Mouse (Mus musculus) CH12.LX (cell line): Measurements from ENCODE around the gene Scel. TPM values are rescaled to one million over a fixed set of nuclear protein-coding genes. Genes with fewer than 3 reads are reported as not detected.

ENCODE experiments used
- DNase-seq: peaks from one replicate; pipeline ENCODE4 v3.0.0-alpha.2; 2013; ENCODE audit errors: extremely low read depth
- H3K27ac ChIP-seq: 2 replicates; pipeline ENCODE4 v1.5.1; 2012; ENCODE audit warnings: low read depth, mild to moderate bottlenecking, control low read depth, moderate library complexity; ENCODE audit not compliant: insufficient read depth
- H3K27me3 ChIP-seq: replicated peaks from 2 replicates; pipeline ENCODE3; 2012; ENCODE audit warnings: inconsistent platforms
- H3K36me3 ChIP-seq, 2 experiments: replicated peaks in 1 of 2; 2 replicates each; pipeline versions ENCODE3 to v1.6.1; 2012; ENCODE audit warnings: inconsistent platforms in 1 of 2, low read length in 1 of 2, mild to moderate bottlenecking in 1 of 2, mixed read lengths in 1 of 2, moderate library complexity in 1 of 2; ENCODE audit not compliant: control insufficient read depth in 1 of 2, insufficient read depth in 1 of 2
- H3K4me1 ChIP-seq, 2 experiments: 2 replicates each; pipeline ENCODE4 v1.6.1; 2012; ENCODE audit warnings: inconsistent platforms in 1 of 2, moderate library complexity in 1 of 2; ENCODE audit not compliant: insufficient read depth in 2 of 2, control insufficient read depth in 1 of 2
- H3K4me2 ChIP-seq: 2 replicates; pipeline ENCODE4 v1.6.1; 2012; ENCODE audit warnings: low read depth, mild to moderate bottlenecking, control low read depth; ENCODE audit not compliant: poor library complexity, insufficient read depth, severe bottlenecking
- H3K4me3 ChIP-seq, 3 experiments: fragments of 150-350 bp in 1 of 3; sonication (generic) in 1 of 3; replicated peaks in 1 of 3; 2 replicates each; pipeline versions ENCODE3 to v1.5.1; 2011 to 2012; ENCODE audit warnings: low read depth in 2 of 3, low read length in 2 of 3, mild to moderate bottlenecking in 2 of 3, moderate library complexity in 2 of 3, control low read depth in 1 of 3, improper control_type of control experiment in 1 of 3, inconsistent platforms in 1 of 3, mixed read lengths in 1 of 3; ENCODE audit not compliant: poor library complexity in 1 of 3
- H3K79me2 ChIP-seq: replicated peaks from 2 replicates; pipeline ENCODE4 v1.6.1; 2012; ENCODE audit warnings: mild to moderate bottlenecking, moderate library complexity; ENCODE audit not compliant: control insufficient read depth, poor library complexity, insufficient read depth, severe bottlenecking; ENCODE audit errors: extremely low read depth
- H3K9ac ChIP-seq: 2 replicates; pipeline ENCODE4 v1.6.1; 2012; ENCODE audit warnings: low read depth, mild to moderate bottlenecking, control low read depth, moderate library complexity; ENCODE audit not compliant: insufficient read depth
- H3K9me3 ChIP-seq: replicated peaks from 2 replicates; pipeline ENCODE3; 2012; ENCODE audit warnings: low read length, inconsistent platforms, mixed read lengths
- BHLHE40 ChIP-seq: IDR thresholded peaks from 2 replicates; pipeline ENCODE4 v1.6.1; 2011; ENCODE audit warnings: mild to moderate bottlenecking, low read depth, low read length, improper control_type of control experiment
- CHD1 ChIP-seq: IDR thresholded peaks from 2 replicates; pipeline ENCODE4 v1.6.1; 2012; ENCODE audit warnings: low read depth, low read length, improper control_type of control experiment, inconsistent platforms
- CHD2 ChIP-seq: IDR thresholded peaks from 2 replicates; pipeline ENCODE4 v1.6.1; 2011; ENCODE audit warnings: low read length, improper control_type of control experiment
- CTCF ChIP-seq, 2 experiments: IDR thresholded peaks in 1 of 2; conservative IDR thresholded peaks in 1 of 2; 2 replicates each; pipeline ENCODE4 v1.5.1; 2011 to 2012; ENCODE audit warnings: low read depth in 2 of 2, low read length in 2 of 2, improper control_type of control experiment in 1 of 2, inconsistent platforms in 1 of 2, mild to moderate bottlenecking in 1 of 2, moderate library complexity in 1 of 2
- E2F4 ChIP-seq: IDR thresholded peaks from 2 replicates; pipeline ENCODE4 v1.6.1; 2011; ENCODE audit warnings: low read depth, low read length, improper control_type of control experiment; ENCODE audit not compliant: insufficient replicate concordance
- ELF1 ChIP-seq: IDR thresholded peaks from 2 replicates; pipeline ENCODE4 v1.6.1; 2014; ENCODE audit warnings: low read depth, mild to moderate bottlenecking, inconsistent platforms, low read length, improper control_type of control experiment
- EP300 ChIP-seq: IDR thresholded peaks from 2 replicates; pipeline ENCODE4 v1.6.1; 2011; ENCODE audit warnings: low read length, improper control_type of control experiment
- ETS1 ChIP-seq: conservative IDR thresholded peaks from 2 replicates; pipeline ENCODE4 v1.6.1; 2012; ENCODE audit warnings: low read depth, mild to moderate bottlenecking, inconsistent platforms, low read length, improper control_type of control experiment, moderate library complexity
- GABPA ChIP-seq: IDR thresholded peaks from 2 replicates; pipeline ENCODE4 v1.6.1; 2012; ENCODE audit warnings: low read depth, low read length, improper control_type of control experiment, inconsistent platforms; ENCODE audit not compliant: insufficient replicate concordance
- HCFC1 ChIP-seq: IDR thresholded peaks from 2 replicates; pipeline ENCODE4 v1.6.1; 2012; ENCODE audit warnings: low read depth, mild to moderate bottlenecking, inconsistent platforms, low read length, improper control_type of control experiment
- IRF4 ChIP-seq: IDR thresholded peaks from 2 replicates; pipeline ENCODE4 v1.6.1; 2014; ENCODE audit warnings: low read depth, mild to moderate bottlenecking, inconsistent platforms, low read length, improper control_type of control experiment
- JUN ChIP-seq: IDR thresholded peaks from 2 replicates; pipeline ENCODE4 v1.6.1; 2011; ENCODE audit warnings: low read depth, mild to moderate bottlenecking, low read length, improper control_type of control experiment, moderate library complexity; ENCODE audit not compliant: insufficient read depth
- JUND ChIP-seq: conservative IDR thresholded peaks from 2 replicates; pipeline ENCODE4 v1.6.1; 2011; ENCODE audit warnings: low read depth, low read length, improper control_type of control experiment
- KAT2A ChIP-seq: IDR thresholded peaks from 2 replicates; pipeline ENCODE4 v1.6.1; 2012; ENCODE audit warnings: low read length, improper control_type of control experiment, inconsistent platforms; ENCODE audit not compliant: insufficient replicate concordance
- MAFK ChIP-seq: IDR thresholded peaks from 2 replicates; pipeline ENCODE4 v1.6.1; 2011; ENCODE audit warnings: low read length, improper control_type of control experiment; ENCODE audit not compliant: insufficient replicate concordance
- MAX ChIP-seq: IDR thresholded peaks from 2 replicates; pipeline ENCODE4 v1.6.1; 2011; ENCODE audit warnings: low read length, improper control_type of control experiment
- MAZ ChIP-seq: IDR thresholded peaks from 2 replicates; pipeline ENCODE4 v1.6.1; 2012; ENCODE audit warnings: low read depth, mild to moderate bottlenecking, inconsistent platforms, low read length, improper control_type of control experiment, moderate library complexity
- MEF2A ChIP-seq: IDR thresholded peaks from 2 replicates; pipeline ENCODE4 v1.6.1; 2014; ENCODE audit warnings: low read depth, mild to moderate bottlenecking, inconsistent platforms, low read length, improper control_type of control experiment, borderline replicate concordance
- MXI1 ChIP-seq: IDR thresholded peaks from 2 replicates; pipeline ENCODE4 v1.6.1; 2011; ENCODE audit warnings: mild to moderate bottlenecking, low read depth, low read length, improper control_type of control experiment
- MYC ChIP-seq: IDR thresholded peaks from 2 replicates; pipeline ENCODE4 v1.6.1; 2011; ENCODE audit warnings: low read depth, mild to moderate bottlenecking, improper control_type of control experiment, low read length
- NELFE ChIP-seq: IDR thresholded peaks from 2 replicates; pipeline ENCODE4 v1.6.1; 2011; ENCODE audit warnings: low read depth, low read length, improper control_type of control experiment
- NRF1 ChIP-seq: IDR thresholded peaks from 2 replicates; pipeline ENCODE4 v1.6.1; 2014; ENCODE audit warnings: low read depth, mild to moderate bottlenecking, inconsistent platforms, low read length, improper control_type of control experiment, moderate library complexity
- PAX5 ChIP-seq: IDR thresholded peaks from 2 replicates; pipeline ENCODE4 v1.6.1; 2012; ENCODE audit warnings: low read length, inconsistent platforms, mixed read lengths
- POLR2A ChIP-seq: IDR thresholded peaks from 2 replicates; pipeline ENCODE4 v1.6.1; 2011; ENCODE audit warnings: low read depth, mild to moderate bottlenecking, improper control_type of control experiment, low read length
- POLR2AphosphoS2 ChIP-seq: IDR thresholded peaks from 2 replicates; pipeline ENCODE4 v1.6.1; 2011; ENCODE audit warnings: low read depth, low read length, improper control_type of control experiment
- RAD21 ChIP-seq: IDR thresholded peaks from 2 replicates; pipeline ENCODE4 v1.6.1; 2011; ENCODE audit warnings: low read depth, mild to moderate bottlenecking, low read length, improper control_type of control experiment, moderate library complexity
- RCOR1 ChIP-seq: conservative IDR thresholded peaks from 2 replicates; pipeline ENCODE4 v1.6.1; 2012; ENCODE audit warnings: low read depth, mild to moderate bottlenecking, inconsistent platforms, low read length, improper control_type of control experiment
- SIN3A ChIP-seq: IDR thresholded peaks from 2 replicates; pipeline ENCODE4 v1.6.1; 2012; ENCODE audit warnings: low read length, improper control_type of control experiment, inconsistent platforms
- SMC3 ChIP-seq: IDR thresholded peaks from 2 replicates; pipeline ENCODE4 v1.6.1; 2011; ENCODE audit warnings: low read depth, low read length, improper control_type of control experiment
- TBP ChIP-seq: conservative IDR thresholded peaks from 2 replicates; pipeline ENCODE4 v1.6.1; 2011; ENCODE audit warnings: low read depth, low read length, improper control_type of control experiment
- TCF12 ChIP-seq: IDR thresholded peaks from 2 replicates; pipeline ENCODE4 v1.6.1; 2014; ENCODE audit warnings: low read depth, mild to moderate bottlenecking, inconsistent platforms, low read length, improper control_type of control experiment
- UBTF ChIP-seq: IDR thresholded peaks from 2 replicates; pipeline ENCODE4 v1.6.1; 2012; ENCODE audit warnings: low read depth, mild to moderate bottlenecking, inconsistent platforms, low read length, improper control_type of control experiment, moderate library complexity
- USF1 ChIP-seq: IDR thresholded peaks from 2 replicates; pipeline ENCODE4 v1.6.1; 2014; ENCODE audit warnings: low read depth, mild to moderate bottlenecking, inconsistent platforms, low read length, improper control_type of control experiment
- USF2 ChIP-seq: conservative IDR thresholded peaks from 2 replicates; pipeline ENCODE4 v1.6.1; 2011; ENCODE audit warnings: low read depth, low read length, improper control_type of control experiment
- ZC3H11A ChIP-seq: IDR thresholded peaks from 2 replicates; pipeline ENCODE4 v1.6.1; 2012; ENCODE audit warnings: low read depth, mild to moderate bottlenecking, inconsistent platforms, low read length, improper control_type of control experiment
- ZKSCAN1 ChIP-seq: IDR thresholded peaks from 2 replicates; pipeline ENCODE4 v1.6.1; 2012; ENCODE audit warnings: low read depth, inconsistent platforms, low read length, improper control_type of control experiment, borderline replicate concordance
- ZMIZ1 ChIP-seq: IDR thresholded peaks from 2 replicates; pipeline ENCODE4 v1.6.1; 2012; ENCODE audit warnings: low read depth, mild to moderate bottlenecking, inconsistent platforms, low read length, improper control_type of control experiment
- ZNF384 ChIP-seq: IDR thresholded peaks from 2 replicates; pipeline ENCODE4 v1.6.1; 2012; ENCODE audit warnings: low read depth, low read length, improper control_type of control experiment, inconsistent platforms
- dilution Hi-C: fragments of 300-500 bp; cut with MboI; formaldehyde crosslinking; loops from 2 replicates; pipeline ENCODE4 v1.14.3; 2020; ENCODE audit warnings: low sequenced_read_pairs; ENCODE audit not compliant: extremely low pct_unique_long_range_greater_than_20kb, extremely low pct_ligation_motif_present
- in situ Hi-C: fragments of 300-500 bp; cut with MboI; formaldehyde crosslinking; loops from 3 replicates; pipeline ENCODE4 v1.14.3; 2019; ENCODE audit warnings: low sequenced_read_pairs, low pct_ligation_motif_present, low pct_unique_long_range_greater_than_20kb, mixed read lengths
- polyA plus RNA-seq: library from polyadenylated mRNA; unstranded; fragments of >175 nt; gene quantifications from 2 replicates; pipeline ENCODE4 v1.2.1, GENCODE M21; 2012; ENCODE audit warnings: low read depth; ENCODE audit not compliant: insufficient read length
- total RNA-seq, 2 experiments: library from RNA; depleted of rRNA; stranded (reverse); fragments of 300-350 nt in 1 of 2; fragments of >200 nt in 1 of 2; gene quantifications; 2 replicates each; pipeline ENCODE4 v1.2.3; 2012 to 2014

Gene Scel
- total and polyA plus RNA-seq, 3 experiments: 0.04 to 0.31 (median 0.31) TPM

DNA sequence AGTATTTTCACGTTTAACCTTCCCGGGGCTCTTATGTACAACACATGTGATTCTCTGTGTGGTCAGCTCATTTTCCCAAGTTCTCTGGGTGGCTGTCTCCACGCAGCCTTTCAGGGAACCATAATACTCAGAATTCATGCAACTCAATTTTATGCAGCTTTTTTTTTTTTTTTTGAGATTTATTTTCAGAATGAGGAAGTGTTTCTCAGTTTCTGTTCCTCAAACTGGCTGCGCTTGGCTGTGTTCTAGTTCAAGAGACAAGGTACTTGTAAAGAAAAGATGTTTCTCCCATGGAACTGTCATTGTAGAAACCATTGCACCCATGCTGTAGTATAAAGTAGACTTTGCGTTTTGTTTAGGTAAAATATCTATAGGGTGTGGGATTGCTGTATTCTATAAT is 26.2 kb upstream of the Scel start:
- H3K4me3 ChIP-seq: no peak overlapping the region
- H3K36me3 ChIP-seq: no peaks in the 10 kb centered on the region
- DNase-seq: peak; percentile 85
- H3K9me3 ChIP-seq: peaks cover 7% of the 10 kb centered on the region
- no peaks in the 10 kb centered on the region for H3K27me3 ChIP-seq
- TF ChIP-seq ETS1 (peak; percentile 82), E2F4 (no peak), JUND (0 out of 2 replicates have a peak, but pooled peaks have one; percentile 61), ZKSCAN1 (no peak; the same call in 1 of the 2 replicates), CHD1 (no peak), USF1 (no peak), CTCF (conservative IDR thresholded peaks at IDR 0.05 in 1 of 2, IDR thresholded peaks at IDR 0.05 in 1 of 2; ENCODE audit: low read depth in 2 of 2, low read length in 2 of 2) (no peak), ZNF384 (peak; percentile 100), MAZ (no peak; the same call in 1 of the 2 replicates), POLR2AphosphoS2 (no peak), MEF2A (peak; percentile 98), NRF1 (no peak), MAFK (peak; percentile 63; the same call in 1 of the 2 replicates), ZC3H11A (no peak), MXI1 (no peak), SIN3A (peak; percentile 85), JUN (no peak), TBP (0 out of 2 replicates have a peak, but pooled peaks have one; percentile 17), USF2 (no peak), POLR2A (no peak), MAX (no peak), HCFC1 (peak; percentile 36; the same call in 1 of the 2 replicates), KAT2A (no peak), TCF12 (peak; percentile 57; the same call in 1 of the 2 replicates), UBTF (no peak), MYC (peak; percentile 70; the same call in 1 of the 2 replicates), GABPA (no peak), ELF1 (peak; percentile 56; the same call in 1 of the 2 replicates), RCOR1 (peak; percentile 90; the same call in 1 of the 2 replicates), ZMIZ1 (no peak), NELFE (no peak), BHLHE40 (peak; percentile 74), PAX5 (no peak), SMC3 (no peak), RAD21 (no peak; the same call in 1 of the 2 replicates), CHD2 (peak; percentile 72; the same call in 1 of the 2 replicates), EP300 (peak; percentile 100), IRF4 (peak; percentile 99)
- H3K4me1 ChIP-seq: peaks cover 11 to 38% of the 10 kb centered on the region in 2 experiments
- no peak overlapping the region for H3K27ac ChIP-seq
- dilution Hi-C loops (no loop called here), in situ Hi-C loops (loop anchor here (10.0 kb wide), 1 partner anchor 262 kb away; no protein-coding TSS in a partner anchor)
- no peak overlapping the region for H3K9ac ChIP-seq
- no peaks in the 10 kb centered on the region for H3K79me2 ChIP-seq
- H3K4me2 ChIP-seq: peak overlapping the region; percentile 75
